Mouse (Mus musculus): Measurements from ENCODE around the gene Polr1d.

- TF ChIP-seq POLR2A (IDR thresholded peaks at IDR 0.05; ENCODE audit: insufficient read depth, low read depth, low read length) (no peak), CTCF (IDR thresholded peaks at IDR 0.05) (no peak)
Observed at GRCm38 (mm10) chr5:147060024-147060423, 16.8 kb upstream of the Polr1d start.
